Mouse (Mus musculus) CH12.LX (cell line): ENCODE measurements around the gene Snapc1.

Experiments
- CHD1 ChIP-seq: IDR thresholded peaks from 2 replicates; pipeline ENCODE4 v1.6.1; 2012; ENCODE audit warnings: low read depth, low read length, improper control_type of control experiment, inconsistent platforms
- CTCF ChIP-seq, 2 experiments: IDR thresholded peaks in 1 of 2; conservative IDR thresholded peaks in 1 of 2; 2 replicates each; pipeline ENCODE4 v1.5.1; 2011 to 2012; ENCODE audit warnings: low read depth in 2 of 2, low read length in 2 of 2, improper control_type of control experiment in 1 of 2, inconsistent platforms in 1 of 2, mild to moderate bottlenecking in 1 of 2, moderate library complexity in 1 of 2
- ELF1 ChIP-seq: IDR thresholded peaks from 2 replicates; pipeline ENCODE4 v1.6.1; 2014; ENCODE audit warnings: low read depth, mild to moderate bottlenecking, inconsistent platforms, low read length, improper control_type of control experiment
- EP300 ChIP-seq: IDR thresholded peaks from 2 replicates; pipeline ENCODE4 v1.6.1; 2011; ENCODE audit warnings: low read length, improper control_type of control experiment
- GABPA ChIP-seq: IDR thresholded peaks from 2 replicates; pipeline ENCODE4 v1.6.1; 2012; ENCODE audit warnings: low read depth, low read length, improper control_type of control experiment, inconsistent platforms; ENCODE audit not compliant: insufficient replicate concordance
- HCFC1 ChIP-seq: IDR thresholded peaks from 2 replicates; pipeline ENCODE4 v1.6.1; 2012; ENCODE audit warnings: low read depth, mild to moderate bottlenecking, inconsistent platforms, low read length, improper control_type of control experiment
- JUND ChIP-seq: conservative IDR thresholded peaks from 2 replicates; pipeline ENCODE4 v1.6.1; 2011; ENCODE audit warnings: low read depth, low read length, improper control_type of control experiment
- MAFK ChIP-seq: IDR thresholded peaks from 2 replicates; pipeline ENCODE4 v1.6.1; 2011; ENCODE audit warnings: low read length, improper control_type of control experiment; ENCODE audit not compliant: insufficient replicate concordance
- MXI1 ChIP-seq: IDR thresholded peaks from 2 replicates; pipeline ENCODE4 v1.6.1; 2011; ENCODE audit warnings: mild to moderate bottlenecking, low read depth, low read length, improper control_type of control experiment
- NELFE ChIP-seq: IDR thresholded peaks from 2 replicates; pipeline ENCODE4 v1.6.1; 2011; ENCODE audit warnings: low read depth, low read length, improper control_type of control experiment
- POLR2A ChIP-seq: IDR thresholded peaks from 2 replicates; pipeline ENCODE4 v1.6.1; 2011; ENCODE audit warnings: low read depth, mild to moderate bottlenecking, improper control_type of control experiment, low read length
- POLR2AphosphoS2 ChIP-seq: IDR thresholded peaks from 2 replicates; pipeline ENCODE4 v1.6.1; 2011; ENCODE audit warnings: low read depth, low read length, improper control_type of control experiment
- ZC3H11A ChIP-seq: IDR thresholded peaks from 2 replicates; pipeline ENCODE4 v1.6.1; 2012; ENCODE audit warnings: low read depth, mild to moderate bottlenecking, inconsistent platforms, low read length, improper control_type of control experiment

- no peak for TF ChIP-seq CTCF (conservative IDR thresholded peaks at IDR 0.05 in 1 of 2, IDR thresholded peaks at IDR 0.05 in 1 of 2; ENCODE audit: low read depth in 2 of 2, low read length in 2 of 2)
- no peak for TF ChIP-seq EP300
- no peak for TF ChIP-seq JUND
- no peak for TF ChIP-seq HCFC1
- no peak for TF ChIP-seq MXI1
- TF ChIP-seq POLR2A, result no peak
- TF ChIP-seq MAFK, result no peak
- TF ChIP-seq ZC3H11A, result no peak
- TF ChIP-seq POLR2AphosphoS2, result no peak
- TF ChIP-seq GABPA, result no peak
- no peak for TF ChIP-seq CHD1
- no peak for TF ChIP-seq NELFE
- TF ChIP-seq ELF1, result no peak
Measured at GRCm38 (mm10) chr12:73986299-73986698, 22.0 kb downstream of the Snapc1 start.
